Mouse (Mus musculus): ENCODE data around the gene Gemin5.
"Not testable (repeated sequence)": the region's sequence is repeated elsewhere in the genome, so short reads cannot be mapped to it uniquely, and the experiment has no call there.

The Gemin5 gene

GRCm38 (mm10) chr11:58168167-58168915 is at the start of gene Gemin5:
Gene Gemin5 (minus strand): TSS chr11:58168539.
- H3K36me3 ChIP-seq (ENCODE audit: control insufficient read depth, insufficient read depth, low read length, poor library complexity, severe bottlenecking) = 0 out of 2 replicates have a peak, but pooled peaks cover 2% of the 10 kb centered on the region
- no peaks in the 10 kb centered on the region for H3K27me3 ChIP-seq (ENCODE audit: control insufficient read depth, insufficient read depth, low read length, poor library complexity, severe bottlenecking)
- DNase-seq (ENCODE audit: low read depth, low spot score) = peak; percentile 86

- no peaks in the 10 kb centered on the region for H3K27me3 ChIP-seq (ENCODE audit: control insufficient read depth, insufficient read depth, low read length, poor library complexity, severe bottlenecking)
- 0 out of 2 replicates have a peak, but pooled peaks cover 4% of the 10 kb centered on the region for H3K36me3 ChIP-seq (ENCODE audit: control insufficient read depth, insufficient read depth, low read length, poor library complexity, severe bottlenecking)
- no peak for DNase-seq (ENCODE audit: low read depth, low spot score)
Observed at GRCm38 (mm10) chr11:58216823-58217222, 48.5 kb upstream of the Gemin5 start.

- H3K27me3 ChIP-seq (ENCODE audit: control insufficient read depth, insufficient read depth, low read length, poor library complexity, severe bottlenecking) = no peaks in the 10 kb centered on the region
- DNase-seq (ENCODE audit: low read depth, low spot score) = no peak
- H3K36me3 ChIP-seq (ENCODE audit: control insufficient read depth, insufficient read depth, low read length, poor library complexity, severe bottlenecking) = 0 out of 2 replicates have a peak, but pooled peaks cover 4% of the 10 kb centered on the region
Observed at GRCm38 (mm10) chr11:58215814-58216213, 47.5 kb upstream of the Gemin5 start.

GRCm38 (mm10) chr11:58215049-58215430 is 46.7 kb upstream of the Gemin5 start:
- not testable (repeated sequence) for DNase-seq (ENCODE audit: low read depth, low spot score)

GRCm38 (mm10) chr11:58214391-58215048 is 46.2 kb upstream of the Gemin5 start:
- no peaks in the 10 kb centered on the region for H3K27me3 ChIP-seq (ENCODE audit: control insufficient read depth, insufficient read depth, low read length, poor library complexity, severe bottlenecking)
- DNase-seq (ENCODE audit: low read depth, low spot score) = peak; percentile 90

More at GRCm38 (mm10) chr11:58215049-58215430, 46.7 kb upstream of the Gemin5 start:
- H3K27me3 ChIP-seq (ENCODE audit: control insufficient read depth, insufficient read depth, low read length, poor library complexity, severe bottlenecking); H3K36me3 ChIP-seq (ENCODE audit: control insufficient read depth, insufficient read depth, low read length, poor library complexity, severe bottlenecking): not testable (repeated sequence)

GRCm38 (mm10) chr11:58213673-58214342 is 45.5 kb upstream of the Gemin5 start:
- DNase-seq (ENCODE audit: low read depth, low spot score) = no peak
- H3K36me3 ChIP-seq (ENCODE audit: control insufficient read depth, insufficient read depth, low read length, poor library complexity, severe bottlenecking) = 0 out of 2 replicates have a peak, but pooled peaks cover under 1% of the 10 kb centered on the region
- H3K27me3 ChIP-seq (ENCODE audit: control insufficient read depth, insufficient read depth, low read length, poor library complexity, severe bottlenecking) = no peaks in the 10 kb centered on the region

More at GRCm38 (mm10) chr11:58214391-58215048, 46.2 kb upstream of the Gemin5 start:
- 0 out of 2 replicates have a peak, but pooled peaks cover 1% of the 10 kb centered on the region for H3K36me3 ChIP-seq (ENCODE audit: control insufficient read depth, insufficient read depth, low read length, poor library complexity, severe bottlenecking)

GRCm38 (mm10) chr11:58211682-58212067 is 43.3 kb upstream of the Gemin5 start:
- H3K36me3 ChIP-seq (ENCODE audit: control insufficient read depth, insufficient read depth, low read length, poor library complexity, severe bottlenecking) = no peaks in the 10 kb centered on the region
- no peak for DNase-seq (ENCODE audit: low read depth, low spot score)
- no peaks in the 10 kb centered on the region for H3K27me3 ChIP-seq (ENCODE audit: control insufficient read depth, insufficient read depth, low read length, poor library complexity, severe bottlenecking)

- 0 out of 2 replicates have a peak, but pooled peaks cover under 1% of the 10 kb centered on the region for H3K36me3 ChIP-seq (ENCODE audit: control insufficient read depth, insufficient read depth, low read length, poor library complexity, severe bottlenecking)
- DNase-seq (ENCODE audit: low read depth, low spot score) = no peak
- H3K27me3 ChIP-seq (ENCODE audit: control insufficient read depth, insufficient read depth, low read length, poor library complexity, severe bottlenecking) = no peaks in the 10 kb centered on the region
Observed at GRCm38 (mm10) chr11:58211062-58211681, 42.8 kb upstream of the Gemin5 start.

GRCm38 (mm10) chr11:58210321-58210886 is 42.1 kb upstream of the Gemin5 start:
- Histone ChIP-seq H3K36me3 (ENCODE audit: control insufficient read depth, insufficient read depth, low read length, poor library complexity, severe bottlenecking) (0 out of 2 replicates have a peak, but pooled peaks cover 7% of the 10 kb centered on the region), H3K27me3 (ENCODE audit: control insufficient read depth, insufficient read depth, low read length, poor library complexity, severe bottlenecking) (no peaks in the 10 kb centered on the region)
- DNase-seq (ENCODE audit: low read depth, low spot score) = no peak

- Histone ChIP-seq H3K36me3 (ENCODE audit: control insufficient read depth, insufficient read depth, low read length, poor library complexity, severe bottlenecking) (peaks cover 9% of the 10 kb centered on the region), H3K27me3 (ENCODE audit: control insufficient read depth, insufficient read depth, low read length, poor library complexity, severe bottlenecking) (no peaks in the 10 kb centered on the region)
- no peak for DNase-seq (ENCODE audit: low read depth, low spot score)
Observed at GRCm38 (mm10) chr11:58201052-58201451, 32.7 kb upstream of the Gemin5 start.

GRCm38 (mm10) chr11:58200226-58200625 is 31.9 kb upstream of the Gemin5 start:
- Histone ChIP-seq H3K36me3 (ENCODE audit: control insufficient read depth, insufficient read depth, low read length, poor library complexity, severe bottlenecking) (peaks cover 3% of the 10 kb centered on the region), H3K27me3 (ENCODE audit: control insufficient read depth, insufficient read depth, low read length, poor library complexity, severe bottlenecking) (no peaks in the 10 kb centered on the region)
- no peak for DNase-seq (ENCODE audit: low read depth, low spot score)

GRCm38 (mm10) chr11:58199229-58200037 is 31.1 kb upstream of the Gemin5 start, which contains the start of the genes Igtp and Irgm2:
Gene Igtp (plus strand): TSS chr11:58199556.
Gene Irgm2 (plus strand): TSS chr11:58199618.
- not testable (repeated sequence) for H3K27me3 ChIP-seq (ENCODE audit: control insufficient read depth, insufficient read depth, low read length, poor library complexity, severe bottlenecking); H3K36me3 ChIP-seq (ENCODE audit: control insufficient read depth, insufficient read depth, low read length, poor library complexity, severe bottlenecking)
- peak; percentile 88 for DNase-seq (ENCODE audit: low read depth, low spot score)

GRCm38 (mm10) chr11:58198663-58199062 is 30.3 kb upstream of the Gemin5 start:
- Histone ChIP-seq H3K36me3 (ENCODE audit: control insufficient read depth, insufficient read depth, low read length, poor library complexity, severe bottlenecking) (peaks cover 1% of the 10 kb centered on the region; the same call in 1 of the 2 replicates), H3K27me3 (ENCODE audit: control insufficient read depth, insufficient read depth, low read length, poor library complexity, severe bottlenecking) (no peaks in the 10 kb centered on the region)
- no peak for DNase-seq (ENCODE audit: low read depth, low spot score)
